ENCODE assay signal across 8 mouse cellular contexts in genomic region chr8:40186715-40187583, GRCm38 (mm10).
DNase-seq lines count a peak whose midpoint lies in the region; ATAC-seq and TF ChIP-seq lines count a peak whose summit lies in the region.

No protein-coding gene starts in this region.

- peak overlapping the region; percentile 34; the same call in 1 of the 2 replicates for H3K9ac ChIP-seq in heart, embryonic 13.5 days
- no peak overlapping the region for H3K9ac ChIP-seq in forebrain, embryonic 11.5 days (ENCODE audit: low read length)
- no peak overlapping the region for H3K9ac ChIP-seq in limb, embryonic 14.5 days (ENCODE audit: low read depth, low read length, severe bottlenecking)

- no peak for TF ChIP-seq POLR2A in limb, embryonic 14.5 days (IDR thresholded peaks at IDR 0.05; ENCODE audit: borderline replicate concordance, extremely low read depth, insufficient read depth, insufficient read length)

- peak overlapping the region; percentile 65 for H3K4me2 ChIP-seq in heart, embryonic 13.5 days
- H3K4me2 ChIP-seq in forebrain, embryonic 11.5 days (ENCODE audit: low read depth, low read length, severe bottlenecking): peak overlapping the region; percentile 40
- H3K4me2 ChIP-seq in limb, embryonic 14.5 days (replicated peaks; ENCODE audit: low read depth, low read length, severe bottlenecking): peak overlapping the region; percentile 21

- no peaks in the 10 kb centered on the region for H3K4me1 ChIP-seq in heart, embryonic 13.5 days
- H3K4me1 ChIP-seq in forebrain, embryonic 11.5 days (replicated peaks; ENCODE audit: control insufficient read depth, insufficient read depth, low read length): no peaks in the 10 kb centered on the region
- no peaks in the 10 kb centered on the region; the same call in 1 of the 2 replicates for H3K4me1 ChIP-seq in limb, embryonic 14.5 days (ENCODE audit: control insufficient read depth, insufficient read depth, low read length)

- H3K27me3 ChIP-seq in heart, embryonic 13.5 days (replicated peaks): no peaks in the 10 kb centered on the region
- H3K27me3 ChIP-seq in forebrain, embryonic 11.5 days (ENCODE audit: control insufficient read depth, insufficient read depth, low read length): no peaks in the 10 kb centered on the region
- no peaks in the 10 kb centered on the region for H3K27me3 ChIP-seq in limb, embryonic 14.5 days (ENCODE audit: control insufficient read depth, insufficient read depth, low read length)

- H3K36me3 ChIP-seq in heart, embryonic 13.5 days: no peaks in the 10 kb centered on the region
- H3K36me3 ChIP-seq in forebrain, embryonic 11.5 days (ENCODE audit: control insufficient read depth, insufficient read depth, low read length): no peaks in the 10 kb centered on the region
- no peaks in the 10 kb centered on the region for H3K36me3 ChIP-seq in limb, embryonic 14.5 days (ENCODE audit: control insufficient read depth, insufficient read depth, low read length)

- no peak for DNase-seq in heart, adult 18-20 months
- peak; percentile 9 for DNase-seq in brain, adult 2 months (ENCODE audit: low read depth, low spot score)
- no peak for DNase-seq in forebrain, embryonic 11.5 days (ENCODE audit: low spot score)
- no peak for DNase-seq in limb, embryonic 14.5 days (ENCODE audit: low spot score)
- DNase-seq in gastrocnemius, adult 8-10 months (ENCODE audit: low spot score in 2 of 2): no peak
- DNase-seq in adrenal gland, adult 2 months: no peak

- H3K9me3 ChIP-seq in heart, embryonic 13.5 days: no peaks in the 10 kb centered on the region
- H3K9me3 ChIP-seq in forebrain, embryonic 11.5 days (ENCODE audit: control insufficient read depth, low read length): no peaks in the 10 kb centered on the region
- no peaks in the 10 kb centered on the region for H3K9me3 ChIP-seq in limb, embryonic 14.5 days (ENCODE audit: control insufficient read depth, low read length)

- peak overlapping the region; percentile 32 for H3K4me3 ChIP-seq in heart, embryonic 13.5 days
- H3K4me3 ChIP-seq in forebrain, embryonic 11.5 days (ENCODE audit: low read depth, low read length): peak overlapping the region; percentile 17; the same call in 1 of the 2 replicates
- no peak overlapping the region for H3K4me3 ChIP-seq in limb, embryonic 14.5 days (replicated peaks; ENCODE audit: low read length)

- ATAC-seq in heart, embryonic 13.5 days (ENCODE audit: extremely low read depth, insufficient number of reproducible peaks, low FRiP score, low TSS enrichment): no peak
- ATAC-seq in forebrain, embryonic 11.5 days (replicated peaks; ENCODE audit: low FRiP score): peak; percentile 63
- ATAC-seq in limb, embryonic 14.5 days (ENCODE audit: low FRiP score, low read depth): no peak
- ATAC-seq in granulocyte monocyte progenitor cell, adult 5-6 weeks (replicated peaks; ENCODE audit: poor library complexity, severe bottlenecking): no peak

- H3K27ac ChIP-seq in heart, embryonic 13.5 days (replicated peaks): no peak overlapping the region
- no peak overlapping the region for H3K27ac ChIP-seq in forebrain, embryonic 11.5 days (ENCODE audit: low read depth, low read length)
- H3K27ac ChIP-seq in limb, embryonic 14.5 days (replicated peaks; ENCODE audit: low read depth, low read length): no peak overlapping the region

- WGBS in heart, embryonic 13.5 days: 34% methylated on average over 17 of the region's 17 CpGs
- 42% methylated on average over 17 of the region's 17 CpGs for WGBS in forebrain, embryonic 11.5 days
- 45% methylated on average over 17 of the region's 17 CpGs for WGBS in limb, embryonic 14.5 days
